Mouse (Mus musculus) left cerebral cortex, postnatal 36 days (tissue): Measurements from ENCODE around the gene Gns. TPM values are rescaled to one million over a fixed set of nuclear protein-coding genes. Genes with fewer than 3 reads are reported as not detected.
A peak's percentile ranks its signal among the peaks of the same experiment; 100 is the strongest.
"Not testable (repeated sequence)": the region's sequence is repeated elsewhere in the genome, so short reads cannot be mapped to it uniquely, and the experiment has no call there.

Source experiments
- DNase-seq, 2 experiments: peaks; one replicate each; pipeline ENCODE4 v3.0.0; 2021 to 2022; ENCODE audit warnings: low spot score in 2 of 2, mixed read lengths in 1 of 2
- intact Hi-C: fragments of 180-260 bp; cut with DNase I; formaldehyde crosslinking; loops from one replicate; pipeline ENCODE4 v1.15.1; 2025
- total RNA-seq, 2 experiments: library from RNA; stranded (reverse); gene quantifications; 2 replicates each; pipeline ENCODE4 v1.2.3; 2021

Gns gene
- total RNA-seq, result 10 to 100 TPM; 78.5 to 80.8 TPM

- intact Hi-C loops, result loop anchor here (5.0 kb wide), 1 partner anchor 53 kb away; no protein-coding TSS in a partner anchor
These were observed at the start of gene Gns for GRCm38 (mm10) chr10:121364801-121365564. Gene Gns (plus strand): TSS chr10:121365090.

GRCm38 (mm10) chr10:121315321-121316283, 49.3 kb upstream of the Gns start:
- DNase-seq, result no peak
- intact Hi-C loops, result no loop called here

More at GRCm38 (mm10) chr10:121364801-121365564, at the start of gene Gns:
- DNase-seq, result peak; percentile 86 to 87

DNA sequence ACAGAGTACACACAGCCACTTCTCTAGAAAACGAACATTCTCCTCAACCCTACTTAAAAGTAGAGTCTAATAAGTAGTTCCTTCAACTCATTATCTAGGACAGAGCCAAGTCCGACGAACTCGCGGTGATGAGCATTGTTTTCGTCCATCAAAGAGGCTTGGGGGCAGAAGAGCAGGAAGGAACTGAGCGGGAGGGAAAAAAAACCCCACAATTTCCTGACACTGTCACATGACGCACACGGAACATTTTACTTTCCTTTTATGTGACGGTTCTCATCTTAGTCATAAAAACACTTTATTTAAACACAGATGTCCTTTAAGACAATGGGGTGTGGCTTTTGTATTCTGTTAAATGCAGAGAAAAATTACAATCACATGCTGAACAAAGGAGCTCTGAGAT, 48.5 kb upstream of the Gns start:
- DNase-seq, result no peak
- intact Hi-C loops, result no loop called here

DNA sequence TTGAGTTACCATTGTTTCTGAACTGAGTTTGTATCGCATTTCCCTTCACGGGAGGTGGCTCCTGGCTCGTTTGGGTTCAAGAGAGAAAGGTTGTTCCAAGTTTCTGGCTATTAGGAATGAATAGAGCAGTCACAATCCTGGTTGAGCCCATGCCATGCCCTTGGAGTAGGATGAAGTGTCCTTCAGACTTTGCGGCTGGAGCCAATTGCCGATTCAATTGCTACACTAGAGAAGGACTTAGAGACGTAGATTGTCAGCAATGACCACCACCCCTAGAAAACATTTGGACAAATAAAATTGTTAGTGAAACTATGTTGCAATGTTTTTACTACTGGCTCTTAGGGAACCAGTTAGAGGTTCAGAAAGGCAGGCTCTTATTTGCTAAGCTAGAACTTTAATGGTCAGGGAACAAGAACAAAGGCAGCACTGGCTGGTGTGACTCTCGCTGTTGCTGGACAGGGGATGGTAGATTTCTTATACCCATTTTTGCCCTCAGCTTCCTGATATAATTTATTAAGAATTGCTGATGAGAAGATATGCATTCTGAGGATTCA, 46.4 kb upstream of the Gns start:
- DNase-seq, result no peak
- intact Hi-C loops, result no loop called here

- DNase-seq, result no peak
- intact Hi-C loops, result no loop called here
These were observed 41.4 kb upstream of the Gns start for GRCm38 (mm10) chr10:121323493-121323892.

DNA sequence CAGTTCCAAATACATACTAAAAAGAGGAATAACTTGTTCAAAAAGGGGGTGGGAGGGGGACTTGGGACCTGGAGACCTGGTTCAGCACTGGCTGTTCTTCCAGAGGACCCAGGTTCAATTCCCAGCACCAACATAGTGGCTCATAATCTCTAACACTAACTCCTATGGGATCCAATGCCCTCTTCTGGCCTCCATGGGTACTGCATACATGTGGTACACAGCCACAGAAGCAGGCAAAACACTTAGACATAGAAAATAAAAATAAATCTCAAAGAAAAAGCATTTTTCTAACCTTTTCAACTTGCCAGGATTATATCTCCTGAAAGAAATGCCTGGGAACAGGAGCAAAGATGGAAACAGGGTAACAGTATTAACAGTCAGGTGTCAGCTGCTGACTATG, 38.7 kb upstream of the Gns start:
- intact Hi-C loops, result no loop called here
- DNase-seq, result no peak

GRCm38 (mm10) chr10:121329586-121329985, 35.3 kb upstream of the Gns start:
- no peak for DNase-seq
- intact Hi-C loops, result no loop called here

GRCm38 (mm10) chr10:121330940-121331339, 34.0 kb upstream of the Gns start:
- intact Hi-C loops, result no loop called here
- peak; percentile 59 to 62 for DNase-seq

DNA sequence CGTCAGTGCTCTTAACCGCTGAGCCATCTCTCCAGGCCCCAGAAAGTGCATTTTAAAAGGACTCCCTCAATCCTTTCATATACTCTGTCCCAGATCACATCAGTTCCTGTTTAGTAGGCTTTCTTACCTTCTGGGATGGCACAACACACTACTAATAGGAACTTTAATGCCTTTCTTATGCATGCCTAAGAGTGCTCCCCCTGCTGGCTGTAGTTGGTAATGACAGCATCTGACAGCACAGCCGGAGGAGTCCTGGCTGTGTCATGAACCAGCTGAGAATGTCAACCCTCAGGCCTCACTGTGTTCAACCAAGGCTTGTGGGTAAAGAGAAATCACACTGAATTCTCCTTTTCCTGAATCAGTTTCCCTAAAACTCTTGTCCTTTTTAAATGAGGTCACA, 30.3 kb upstream of the Gns start:
- intact Hi-C loops, result no loop called here

DNA sequence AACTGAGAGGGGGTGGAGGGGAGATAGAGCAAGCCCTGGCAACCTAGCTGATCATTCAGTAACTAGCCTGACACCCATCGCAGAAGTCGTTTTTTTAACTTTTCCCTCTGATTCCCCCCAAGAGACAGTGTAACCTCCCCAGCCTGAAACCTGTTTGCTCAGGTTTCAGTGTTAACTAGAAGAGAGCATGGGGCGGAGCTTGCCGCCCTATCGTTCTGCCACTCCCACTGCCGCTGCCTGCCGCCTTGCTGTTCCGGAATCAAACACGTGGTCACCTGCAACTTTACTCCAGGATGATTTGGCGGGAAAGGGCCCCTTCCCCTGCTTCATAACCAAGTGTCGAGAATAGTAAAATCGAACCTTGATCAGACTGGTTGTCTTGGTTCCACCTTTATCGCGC, 28.4 kb upstream of the Gns start:
- intact Hi-C loops, DNase-seq: not testable (repeated sequence)

More for the DNA sequence above, 30.3 kb upstream of the Gns start:
- DNase-seq, result peak; percentile 19 to 43

DNA sequence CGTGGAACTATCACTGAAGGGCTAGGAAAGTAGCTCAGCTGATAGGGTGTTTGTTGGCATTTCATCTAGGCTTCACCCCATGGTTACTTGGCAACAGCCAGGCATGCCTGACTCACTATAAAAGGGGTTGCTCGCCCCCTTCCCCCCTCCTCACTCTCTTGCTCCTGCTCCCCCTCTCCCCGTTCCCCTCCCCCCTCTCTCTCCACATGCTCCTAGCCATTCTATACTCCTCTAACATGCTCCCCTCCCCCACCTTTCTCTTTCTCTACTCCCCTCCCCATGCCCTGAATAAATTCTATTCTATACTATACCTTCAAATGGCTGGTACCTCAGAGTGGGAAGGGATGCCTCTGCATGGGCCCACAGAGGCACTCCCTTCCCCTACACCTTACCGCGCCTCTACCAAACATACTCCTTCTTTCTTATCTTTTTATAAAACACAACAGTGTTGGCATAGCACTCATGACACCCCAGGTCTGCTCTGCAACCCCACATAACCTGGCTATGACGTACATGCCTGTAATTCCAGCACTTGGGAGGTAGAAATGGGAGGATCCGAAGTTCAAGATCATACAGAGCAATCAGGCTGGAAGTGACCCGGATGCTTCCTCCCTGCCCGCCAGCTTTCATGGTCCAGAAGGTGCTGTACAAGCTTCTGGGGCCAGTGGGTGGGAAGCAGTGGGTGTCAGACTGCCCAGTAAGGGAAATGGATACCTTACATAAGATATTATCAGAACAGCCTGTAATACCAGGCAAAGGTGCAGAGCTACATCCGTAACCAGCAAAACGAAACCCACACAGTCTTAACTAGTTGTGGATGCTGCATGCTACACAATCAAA, 23.9 kb upstream of the Gns start:
- DNase-seq, result no peak
- intact Hi-C loops, result no loop called here

GRCm38 (mm10) chr10:121342260-121342659, 22.6 kb upstream of the Gns start:
- intact Hi-C loops, result no loop called here
- no peak for DNase-seq

DNA sequence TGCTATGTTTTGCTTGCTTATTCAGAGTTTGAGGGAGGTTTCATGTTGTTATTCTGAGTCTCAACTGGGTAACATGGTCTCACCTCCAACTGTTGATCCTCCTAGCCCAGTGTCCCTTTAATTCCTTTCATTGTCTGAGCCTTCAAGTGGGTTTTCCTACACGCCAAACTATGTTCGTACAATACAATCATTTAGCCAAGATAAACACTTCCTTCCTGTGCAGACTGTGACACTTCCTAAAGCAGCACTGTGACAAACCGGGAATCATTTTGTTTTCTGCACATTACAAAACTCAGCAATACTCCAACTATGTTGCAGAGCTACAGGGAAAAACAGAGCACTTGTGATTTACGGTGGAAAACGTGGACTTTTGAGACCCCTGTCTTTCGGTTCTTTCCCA, 21.0 kb upstream of the Gns start:
- DNase-seq, result no peak
- intact Hi-C loops, result no loop called here

GRCm38 (mm10) chr10:121349244-121349643, 15.6 kb upstream of the Gns start:
- intact Hi-C loops, result no loop called here

GRCm38 (mm10) chr10:121350357-121351065, 14.4 kb upstream of the Gns start:
- DNase-seq, result no peak
- intact Hi-C loops, result no loop called here

More at GRCm38 (mm10) chr10:121349244-121349643, 15.6 kb upstream of the Gns start:
- no peak for DNase-seq

DNA sequence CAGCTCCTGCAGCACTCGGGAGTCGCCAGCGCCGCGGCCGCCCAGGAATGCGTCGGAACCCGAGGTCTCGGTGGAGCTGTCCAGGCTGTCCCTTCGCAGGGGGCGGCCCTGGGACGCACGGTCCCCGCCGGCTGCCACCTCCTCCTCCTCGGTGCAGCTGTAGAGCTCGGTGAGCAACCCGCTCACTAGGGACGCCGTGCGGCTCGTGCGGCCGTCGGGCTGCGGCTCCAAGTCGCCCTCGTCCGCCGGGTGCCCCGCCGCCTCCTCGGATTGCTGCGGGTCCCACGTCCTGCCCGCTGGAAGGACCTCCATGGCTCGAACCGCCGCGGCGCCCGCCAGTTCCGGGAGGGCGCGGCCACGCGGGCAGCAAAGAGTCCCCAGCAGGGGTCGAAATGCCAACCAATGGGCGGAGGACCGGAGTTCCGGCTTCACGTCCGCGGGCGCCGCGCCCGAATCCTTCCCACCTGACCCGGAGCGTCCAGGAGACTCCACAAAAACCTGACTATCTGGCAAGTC, 13.8 kb upstream of the Gns start, which contains the start of gene Tbc1d30:
Tbc1d30 (minus strand) TSS at position 213 of the 516 bp plus-strand sequence.
- DNase-seq, result no peak

DNA sequence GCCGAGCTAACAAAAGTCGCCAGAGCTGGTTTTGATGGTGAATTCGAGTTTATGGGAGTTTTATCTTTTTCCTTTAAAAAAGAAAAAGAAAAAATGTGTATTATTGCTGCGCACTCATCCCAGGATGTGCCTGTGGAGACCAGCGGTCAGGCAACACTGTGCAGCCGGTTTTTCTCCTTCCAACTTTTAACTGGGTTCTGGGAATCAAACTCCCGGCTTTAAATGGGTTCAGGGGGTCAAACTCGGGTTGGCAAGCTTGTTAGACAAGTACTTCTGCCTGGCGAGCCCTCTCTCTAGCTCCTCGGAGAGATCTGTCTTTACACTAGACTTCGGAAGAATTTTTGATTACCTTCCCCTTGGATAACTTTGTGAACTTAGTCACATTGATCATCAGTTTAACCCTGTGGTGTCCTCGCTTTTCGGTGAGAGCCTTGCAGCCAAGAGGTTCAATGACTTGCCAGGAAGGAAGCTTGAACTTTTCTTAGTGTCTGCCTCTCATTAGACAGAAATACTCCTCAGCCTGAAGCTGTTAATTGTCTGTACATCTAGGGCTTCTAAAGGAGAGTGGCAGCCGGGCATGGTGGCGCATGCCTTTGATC, 13.1 kb upstream of the Gns start:
- intact Hi-C loops, result no loop called here
- DNase-seq, result no peak

More for the DNA sequence above, 13.8 kb upstream of the Gns start, which contains the start of gene Tbc1d30:
- intact Hi-C loops, result no loop called here

DNA sequence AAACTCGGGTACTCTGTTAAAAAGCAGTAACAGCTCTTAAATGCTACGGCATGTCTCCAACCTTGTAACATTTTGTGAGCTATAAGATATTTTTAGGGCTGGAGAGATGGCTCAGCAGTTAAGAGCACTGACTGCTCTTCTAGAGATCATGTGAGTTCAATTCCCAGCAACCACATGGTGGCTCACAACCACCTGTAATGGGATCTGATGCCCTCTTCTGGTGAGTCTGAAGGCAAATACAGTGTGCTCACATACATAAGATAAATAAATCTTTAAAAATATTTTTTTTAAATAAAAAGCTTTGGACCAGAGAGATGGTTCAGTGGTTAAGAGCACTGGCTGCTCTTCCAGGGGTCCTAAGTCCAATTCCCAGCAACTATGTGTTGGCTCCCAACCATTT, 4.5 kb upstream of the Gns start:
- intact Hi-C loops, result no loop called here
- no peak for DNase-seq
